Comparison of ENCODE assay signal across 11 mouse cellular contexts in genomic region chr1:89926583-89927060, GRCm38 (mm10). TPM values are rescaled to one million over a fixed set of nuclear protein-coding genes. Genes with fewer than 3 reads are reported as not detected.
DNase-seq lines count a peak whose midpoint lies in the region; ATAC-seq and TF ChIP-seq lines count a peak whose summit lies in the region.
"Had no signal": no experiment of that assay in that cellular context is flagged by ENCODE, and none has a peak within 500 bp of the region (broad histone marks: within the 10 kb centered on the region; RNA-seq: fewer than 3 reads in every experiment).

No protein-coding gene starts in this region.

- H3K36me3 ChIP-seq in heart, embryonic 16.5 days (ENCODE audit: control insufficient read depth, insufficient read depth), result no peaks in the 10 kb centered on the region
- no peaks in the 10 kb centered on the region for H3K36me3 ChIP-seq in hindbrain, embryonic 14.5 days (replicated peaks; ENCODE audit: control insufficient read depth, insufficient read depth)
- H3K36me3 ChIP-seq in macrophage (ENCODE audit: inconsistent target), result no peaks in the 10 kb centered on the region

- peak overlapping the region; percentile 62 for H3K4me2 ChIP-seq in heart, embryonic 16.5 days (ENCODE audit: low read depth, low read length)
- H3K4me2 ChIP-seq in hindbrain, embryonic 14.5 days (replicated peaks), result peak overlapping the region; percentile 61

- no peak for TF ChIP-seq POLR2A in bone marrow macrophage, adult 2 months (IDR thresholded peaks at IDR 0.05; ENCODE audit: borderline replicate concordance, low read depth, low read length)

- peaks cover 95% of the 10 kb centered on the region for H3K27me3 ChIP-seq in heart, embryonic 16.5 days (ENCODE audit: control insufficient read depth, insufficient read depth, low read length)
- H3K27me3 ChIP-seq in hindbrain, embryonic 14.5 days (ENCODE audit: control insufficient read depth, insufficient read depth, low read length), result peaks cover 81% of the 10 kb centered on the region

- 20% methylated on average over 9 of the region's 9 CpGs for WGBS in heart, embryonic 16.5 days
- 10% methylated on average over 9 of the region's 9 CpGs for WGBS in hindbrain, embryonic 14.5 days
- 45% methylated on average over 9 of the region's 9 CpGs for WGBS in macrophage (ENCODE audit: missing documents)

- ATAC-seq in heart, embryonic 16.5 days (replicated peaks; ENCODE audit: extremely low read depth, insufficient read depth, low FRiP score), result no peak
- ATAC-seq in hindbrain, embryonic 14.5 days (ENCODE audit: low FRiP score), result no peak

- no peak overlapping the region for H3K9ac ChIP-seq in heart, embryonic 16.5 days (ENCODE audit: low read length)
- H3K9ac ChIP-seq in hindbrain, embryonic 14.5 days, result 0 out of 2 replicates have a peak overlapping the region, but pooled peaks have one; percentile 5

- intact Hi-C loops in gastrocnemius, postnatal 36 days (cut with DNase I), result no loop called here

- no peaks in the 10 kb centered on the region for H3K9me3 ChIP-seq in heart, embryonic 16.5 days (replicated peaks; ENCODE audit: control insufficient read depth, low read length)
- H3K9me3 ChIP-seq in hindbrain, embryonic 14.5 days (ENCODE audit: control insufficient read depth, low read length), result no peaks in the 10 kb centered on the region

- no peak overlapping the region for H3K27ac ChIP-seq in heart, embryonic 16.5 days (ENCODE audit: low read length)
- H3K27ac ChIP-seq in bone marrow macrophage, adult 2 months (ENCODE audit: insufficient read depth, low read depth, low read length), result no peak overlapping the region
- H3K27ac ChIP-seq in hindbrain, embryonic 14.5 days, result no peak overlapping the region; the same call in 1 of the 2 replicates
- H3K27ac ChIP-seq in macrophage, result no peak overlapping the region

- DNase-seq in heart, adult 11 months, result no peak
- DNase-seq in hindbrain, embryonic 14.5 days (ENCODE audit: low spot score), result no peak
- no peak for DNase-seq in urinary bladder, postnatal 14 days (ENCODE audit: low spot score)
- DNase-seq in gastrocnemius, postnatal 36 days, result no peak
- DNase-seq in ovary, adult 18-20 months (ENCODE audit: low spot score), result no peak
- DNase-seq: kidney, adult 2 months; right cerebral cortex, postnatal 25 days had no signal

- peaks cover 22% of the 10 kb centered on the region for H3K4me1 ChIP-seq in heart, embryonic 16.5 days (ENCODE audit: control insufficient read depth, insufficient read depth, low read length)
- H3K4me1 ChIP-seq in bone marrow macrophage, adult 2 months (ENCODE audit: control insufficient read depth, insufficient read depth, low read length), result no peaks in the 10 kb centered on the region; the same call in 1 of the 2 replicates
- H3K4me1 ChIP-seq in hindbrain, embryonic 14.5 days (replicated peaks; ENCODE audit: control insufficient read depth, insufficient read depth, low read length), result peaks cover 41% of the 10 kb centered on the region

- H3K79me2 ChIP-seq in macrophage (ENCODE audit: inconsistent target), result no peaks in the 10 kb centered on the region

- no peak for TF ChIP-seq CTCF in bone marrow macrophage, adult 2 months (IDR thresholded peaks at IDR 0.05; ENCODE audit: low read depth, low read length)

- H3K4me3 ChIP-seq in heart, embryonic 16.5 days (ENCODE audit: low read length), result peak overlapping the region; percentile 42
- H3K4me3 ChIP-seq in bone marrow macrophage, adult 2 months (ENCODE audit: insufficient read depth, low read length), result peak overlapping the region; percentile 62
- H3K4me3 ChIP-seq in hindbrain, embryonic 14.5 days (replicated peaks; ENCODE audit: low read length), result peak overlapping the region; percentile 45
- H3K4me3 ChIP-seq in macrophage (ENCODE audit: inconsistent target), result peak overlapping the region; percentile 12; the same call in 1 of the 2 replicates

RNA-seq across cellular contexts. Expression of gene Gbx2, which starts 4.4 kb away (rescaled TPM):
- not detected in 2 replicates for polyA plus RNA-seq in heart, embryonic 16.5 days (2015; fragmentation: Nextera tagmentation; extraction: Ambion mirVana)
- not detected in 2 replicates for polyA plus RNA-seq in bone marrow macrophage, adult 2 months (2012; ENCODE audit: insufficient read depth, insufficient read length, missing spikeins)
- 40.6 and 41.6 TPM in 2 replicates for polyA plus RNA-seq in hindbrain, embryonic 14.5 days (2014; fragmentation: Nextera tagmentation; extraction: Ambion mirVana)
- total RNA-seq in macrophage (2018; cell fraction: chromatin; rRNA removed), result under 1 TPM in 1 of 26 experiments, not detected in 25; 0.46 TPM
- under 1 TPM in 17 of 26 experiments, not detected in 9; 0.07 to 0.52 (median 0.19) TPM for total RNA-seq in macrophage (2018; cell fraction: cytosol; rRNA removed)
- not detected for total RNA-seq in macrophage (2018; cell fraction: nucleus; rRNA removed)
- polyA plus RNA-seq in macrophage (2018), result 0.16 to 0.96 TPM in 2 of 3 replicates, not detected in the other
- under 1 TPM; 0.20 to 0.35 TPM for total RNA-seq in gastrocnemius, postnatal 36 days (2021)
- total RNA-seq: liver, adult 2 months had no signal
- polyA plus RNA-seq: kidney, adult 2 months; liver, adult 2 months had no signal

Comparison
In these comparisons a context has a peak if more than half of its experiments do, and no peak if none do; other contexts are left out.
1. H3K4me3 ChIP-seq: peak in every context shown above with its lines; median percentile 62 in bone marrow macrophage, adult 2 months; 45 in hindbrain, embryonic 14.5 days; 42 in heart, embryonic 16.5 days; 12 in macrophage.
2. RNA of gene Gbx2, which starts 4.4 kb away (polyA plus RNA-seq): 40.6 to 41.6 TPM in hindbrain, embryonic 14.5 days; 0.16 to 0.96 TPM in macrophage, not detected in bone marrow macrophage, adult 2 months and not detected in heart, embryonic 16.5 days; every median in the first group is over 10 times any median in the second.